ENCODE assay signal across 8 mouse cellular contexts in the genomic region with DNA sequence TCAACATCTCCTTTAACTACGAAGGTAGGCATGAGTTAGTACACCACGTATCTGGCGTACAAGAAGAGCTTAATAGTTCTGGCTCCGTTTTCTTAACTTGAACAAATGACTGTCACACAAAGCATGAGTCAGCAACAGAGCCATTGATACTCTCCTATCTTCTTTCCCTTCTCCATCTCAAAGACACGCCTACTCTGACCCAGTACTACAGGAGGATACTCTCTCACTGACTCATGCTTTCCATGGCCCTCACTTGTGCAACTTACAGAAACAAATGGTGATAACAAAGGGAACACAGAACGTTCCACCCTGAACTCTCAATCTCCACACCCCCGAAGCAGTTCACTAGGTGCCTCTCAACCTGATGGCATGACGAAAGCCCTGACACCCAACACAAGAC. TPM values are rescaled to one million over a fixed set of nuclear protein-coding genes. Genes with fewer than 3 reads are reported as not detected.
DNase-seq lines count a peak whose midpoint lies in the region; ATAC-seq and TF ChIP-seq lines count a peak whose summit lies in the region.

No protein-coding gene starts in this region.

- H3K36me3 ChIP-seq in kidney, adult 2 months (ENCODE audit: control insufficient read depth, insufficient read depth, low read length) = no peaks in the 10 kb centered on the region
- no peaks in the 10 kb centered on the region for H3K36me3 ChIP-seq in kidney, embryonic 15.5 days
- H3K36me3 ChIP-seq in midbrain, embryonic 13.5 days = no peaks in the 10 kb centered on the region

- H3K9ac ChIP-seq in kidney, embryonic 15.5 days = no peak overlapping the region
- H3K9ac ChIP-seq in midbrain, embryonic 13.5 days (replicated peaks) = no peak overlapping the region

- 90% methylated on average over 8 of the region's 8 CpGs for WGBS in kidney, adult 2 months
- WGBS in kidney, embryonic 15.5 days = 83% methylated on average over 8 of the region's 8 CpGs
- WGBS in midbrain, embryonic 13.5 days = 90% methylated on average over 8 of the region's 8 CpGs

- H3K4me2 ChIP-seq in kidney, embryonic 15.5 days = no peak overlapping the region
- no peak overlapping the region for H3K4me2 ChIP-seq in midbrain, embryonic 13.5 days (replicated peaks)

- intact Hi-C loops in left cerebral cortex, postnatal 14 days (cut with DNase I) = no loop called here

- peak; percentile 32 to 41 for DNase-seq in urinary bladder, postnatal 36 days (ENCODE audit: low spot score in 2 of 2)
- DNase-seq in urinary bladder, adult 2 months (ENCODE audit: low spot score) = no peak
- DNase-seq in heart, adult 9 months (ENCODE audit: low spot score in 2 of 2) = peak; percentile 9 to 19
- peak; percentile 48 for DNase-seq in lung, postnatal 25 days (ENCODE audit: low spot score)
- no peak for DNase-seq in left cerebral cortex, postnatal 14 days (ENCODE audit: low spot score in 2 of 2)
- DNase-seq in kidney, adult 2 months = no peak

- H3K4me1 ChIP-seq in kidney, adult 2 months (ENCODE audit: control insufficient read depth, insufficient read depth, low read length) = no peaks in the 10 kb centered on the region
- no peaks in the 10 kb centered on the region for H3K4me1 ChIP-seq in kidney, embryonic 15.5 days
- H3K4me1 ChIP-seq in midbrain, embryonic 13.5 days (replicated peaks) = no peaks in the 10 kb centered on the region

- no peak overlapping the region for H3K4me3 ChIP-seq in kidney, adult 2 months (ENCODE audit: insufficient read depth, low read depth, low read length)
- no peak overlapping the region for H3K4me3 ChIP-seq in kidney, embryonic 15.5 days (replicated peaks)
- no peak overlapping the region for H3K4me3 ChIP-seq in midbrain, embryonic 13.5 days (replicated peaks)

- no peak for TF ChIP-seq CTCF in kidney, adult 2 months (conservative IDR thresholded peaks at IDR 0.05; ENCODE audit: insufficient read depth, insufficient read length, low read depth, low read length)

- ATAC-seq in kidney, embryonic 15.5 days (replicated peaks; ENCODE audit: low FRiP score) = no peak
- no peak for ATAC-seq in midbrain, embryonic 13.5 days

- H3K9me3 ChIP-seq in kidney, embryonic 15.5 days (replicated peaks) = no peaks in the 10 kb centered on the region
- no peaks in the 10 kb centered on the region for H3K9me3 ChIP-seq in midbrain, embryonic 13.5 days

- H3K27me3 ChIP-seq in kidney, adult 2 months (replicated peaks; ENCODE audit: control insufficient read depth, insufficient read depth, low read length) = no peaks in the 10 kb centered on the region; the same call in 1 of the 2 replicates
- H3K27me3 ChIP-seq in kidney, embryonic 15.5 days = no peaks in the 10 kb centered on the region
- no peaks in the 10 kb centered on the region for H3K27me3 ChIP-seq in midbrain, embryonic 13.5 days

- no peak overlapping the region for H3K27ac ChIP-seq in kidney, adult 2 months (ENCODE audit: insufficient read depth, low read depth, low read length)
- no peak overlapping the region for H3K27ac ChIP-seq in kidney, embryonic 15.5 days
- no peak overlapping the region for H3K27ac ChIP-seq in midbrain, embryonic 13.5 days

- TF ChIP-seq POLR2A in kidney, adult 2 months (IDR thresholded peaks at IDR 0.05; ENCODE audit: low read depth, low read length) = no peak

RNA-seq across cellular contexts. Expression of a gene that starts 34.1 kb away (rescaled TPM):
- 38.5 and 49.5 TPM in 2 replicates for polyA plus RNA-seq in urinary bladder, adult 2 months (2012; rRNA removed)
- 100 to 1,000 TPM; 686 to 734 TPM for total RNA-seq in left cerebral cortex, postnatal 14 days (2021)
- polyA plus RNA-seq in kidney, adult 2 months (2012; rRNA removed) = 12.3 and 13.3 TPM in 2 replicates
- polyA plus RNA-seq in kidney, embryonic 15.5 days (2015; fragmentation: Nextera tagmentation; extraction: Ambion mirVana) = 155 and 168 TPM in 2 replicates
- polyA plus RNA-seq in midbrain, embryonic 13.5 days (2015; fragmentation: Nextera tagmentation; extraction: Ambion mirVana) = 160 and 175 TPM in 2 replicates

Comparison
In these comparisons a context has a peak if more than half of its experiments do, and no peak if none do; other contexts are left out.
1. DNase-seq: peak in urinary bladder, postnatal 36 days (2 of 2), heart, adult 9 months (2 of 2) and lung, postnatal 25 days (single experiment); none in urinary bladder, adult 2 months (single experiment), left cerebral cortex, postnatal 14 days (0 of 2) and kidney, adult 2 months (single experiment).